Mouse (Mus musculus) liver, postnatal 0 days (tissue): ENCODE measurements around the gene Cd80. TPM values are rescaled to one million over a fixed set of nuclear protein-coding genes. Genes with fewer than 3 reads are reported as not detected.
"Not testable (repeated sequence)": the region's sequence is repeated elsewhere in the genome, so short reads cannot be mapped to it uniquely, and the experiment has no call there.

Experiments used
- ATAC-seq: fragments of 200-750 bp; cut with Nextera tagmentation; 2 replicates; pipeline ENCODE4 v1.8.0; 2017; ENCODE audit warnings: mild to moderate bottlenecking, moderate library complexity
- DNase-seq: peaks from one replicate; pipeline ENCODE4 v3.0.0-alpha.2; 2016
- H3K27ac ChIP-seq: fragments of 300-500 bp; sonication (generic); 2 replicates; pipeline ENCODE4 v1.5.1; 2014; ENCODE audit warnings: antibody characterized with exemption, moderate library complexity, mild to moderate bottlenecking, low read depth
- H3K27me3 ChIP-seq: fragments of 300-500 bp; sonication (generic); 2 replicates; pipeline ENCODE4 v1.6.1; 2014; ENCODE audit warnings: low read length, control low read depth, mixed read lengths; ENCODE audit not compliant: insufficient read depth
- H3K36me3 ChIP-seq: fragments of 300-500 bp; sonication (generic); replicated peaks from 2 replicates; pipeline ENCODE4 v1.6.1; 2014; ENCODE audit warnings: mild to moderate bottlenecking, control low read depth, low read length, moderate library complexity, mixed read lengths; ENCODE audit not compliant: insufficient read depth
- H3K4me1 ChIP-seq: fragments of 300-500 bp; sonication (generic); 2 replicates; pipeline ENCODE4 v1.6.1; 2014; ENCODE audit warnings: antibody characterized with exemption, mild to moderate bottlenecking, control low read depth; ENCODE audit not compliant: insufficient read depth
- H3K4me2 ChIP-seq: fragments of 300-500 bp; sonication (generic); 2 replicates; pipeline ENCODE4 v1.6.1; 2014; ENCODE audit warnings: low read depth, mild to moderate bottlenecking, low read length, moderate library complexity, mixed read lengths
- H3K4me3 ChIP-seq: fragments of 300-500 bp; sonication (generic); 2 replicates; pipeline ENCODE4 v1.5.1; 2014; ENCODE audit warnings: low read depth, low read length
- H3K9ac ChIP-seq: fragments of 300-500 bp; sonication (generic); replicated peaks from 2 replicates; pipeline ENCODE4 v1.6.1; 2014; ENCODE audit warnings: mild to moderate bottlenecking, moderate library complexity
- H3K9me3 ChIP-seq: fragments of 300-500 bp; sonication (generic); 2 replicates; pipeline ENCODE4 v1.6.1; 2016; ENCODE audit warnings: mild to moderate bottlenecking, control low read depth, low read length, mixed read lengths
- CTCF ChIP-seq: sonication (generic); IDR thresholded peaks from 2 replicates; pipeline ENCODE4 v1.5.1; 2016; ENCODE audit warnings: antibody characterized with exemption, low read depth
- EP300 ChIP-seq: IDR thresholded peaks from 2 replicates; pipeline ENCODE4 v1.6.1; 2016; ENCODE audit warnings: antibody characterized with exemption, low read depth, mild to moderate bottlenecking
- WGBS: fragments of 180-500 bp; shearing (Covaris S2); extraction: QIAGEN DNeasy Blood & Tissue Kit; methylation state at CpG from one replicate; pipeline ENCODE4 v1.1.7; 2014; ENCODE audit not compliant: insufficient replicate concordance; 5-methylcytosine and 5-hydroxymethylcytosine counted together
- polyA plus RNA-seq: library from polyadenylated mRNA; unstranded; fragments of >200 nt; fragmentation: Nextera tagmentation; extraction: Ambion mirVana; gene quantifications from 2 replicates; pipeline ENCODE4 v1.2.1, GENCODE M21; 2015

The Cd80 gene
- polyA plus RNA-seq, 1 experiment from 2014 or later: 0.15 TPM

- no peaks in the 10 kb centered on the region for H3K4me1 ChIP-seq
- TF ChIP-seq EP300 (no peak), CTCF (no peak)
- no peaks in the 10 kb centered on the region for H3K9me3 ChIP-seq
- no peaks in the 10 kb centered on the region for H3K27me3 ChIP-seq
- no peak overlapping the region for H3K4me3 ChIP-seq
- no peak overlapping the region for H3K4me2 ChIP-seq
- WGBS: 67% methylated on average over 1 of the region's 1 CpGs
- DNase-seq (no peak), ATAC-seq (no peak)
- H3K36me3 ChIP-seq: no peaks in the 10 kb centered on the region
- H3K27ac ChIP-seq: no peak overlapping the region
- H3K9ac ChIP-seq: no peak overlapping the region
Measured at GRCm38 (mm10) chr16:38439190-38439589, 16.2 kb upstream of the Cd80 start.

GRCm38 (mm10) chr16:38440403-38440802, 15.0 kb upstream of the Cd80 start:
- 77% methylated on average over 6 of the region's 6 CpGs for WGBS
- H3K27ac ChIP-seq: no peak overlapping the region
- peaks cover 7% of the 10 kb centered on the region for H3K36me3 ChIP-seq
- no peak for DNase-seq
- no peak overlapping the region for H3K9ac ChIP-seq
- no peaks in the 10 kb centered on the region for H3K4me1 ChIP-seq
- H3K4me2 ChIP-seq: no peak overlapping the region
- H3K9me3 ChIP-seq: no peaks in the 10 kb centered on the region
- no peak overlapping the region for H3K4me3 ChIP-seq
- ATAC-seq: no peak
- no peak for TF ChIP-seq CTCF
- no peak for TF ChIP-seq EP300
- no peaks in the 10 kb centered on the region for H3K27me3 ChIP-seq

GRCm38 (mm10) chr16:38441611-38442010, 13.8 kb upstream of the Cd80 start:
- TF ChIP-seq CTCF (no peak), EP300 (no peak)
- no peaks in the 10 kb centered on the region for H3K4me1 ChIP-seq
- H3K4me3 ChIP-seq: no peak overlapping the region
- no peak overlapping the region for H3K4me2 ChIP-seq
- no peak overlapping the region for H3K9ac ChIP-seq
- WGBS: 75% methylated on average over 5 of the region's 5 CpGs
- H3K27ac ChIP-seq: no peak overlapping the region
- no peaks in the 10 kb centered on the region for H3K9me3 ChIP-seq
- H3K36me3 ChIP-seq: peaks cover 16% of the 10 kb centered on the region
- ATAC-seq (no peak), DNase-seq (no peak)
- no peaks in the 10 kb centered on the region for H3K27me3 ChIP-seq

- TF ChIP-seq CTCF: no peak
- Histone ChIP-seq H3K9me3 (no peaks in the 10 kb centered on the region), H3K4me3 (no peak overlapping the region), H3K27ac (no peak overlapping the region), H3K27me3 (no peaks in the 10 kb centered on the region), H3K9ac (no peak overlapping the region), H3K4me1 (no peaks in the 10 kb centered on the region), H3K4me2 (no peak overlapping the region), H3K36me3 (peaks cover 20% of the 10 kb centered on the region)
- DNase-seq (no peak), ATAC-seq (no peak)
- WGBS: 76% methylated on average over 8 of the region's 8 CpGs
Measured at GRCm38 (mm10) chr16:38442216-38442615, 13.1 kb upstream of the Cd80 start.

- Histone ChIP-seq H3K4me3 (no peak overlapping the region), H3K27ac (no peak overlapping the region), H3K4me1 (no peaks in the 10 kb centered on the region), H3K27me3 (no peaks in the 10 kb centered on the region), H3K9me3 (no peaks in the 10 kb centered on the region), H3K36me3 (peaks cover 29% of the 10 kb centered on the region), H3K9ac (no peak overlapping the region), H3K4me2 (no peak overlapping the region)
- ATAC-seq (no peak), DNase-seq (no peak)
- 90% methylated on average over 7 of the region's 7 CpGs for WGBS
- TF ChIP-seq CTCF (no peak), EP300 (no peak)
Measured at GRCm38 (mm10) chr16:38443721-38444464, 11.5 kb upstream of the Cd80 start.

GRCm38 (mm10) chr16:38445046-38445445, 10.3 kb upstream of the Cd80 start:
- DNase-seq: no peak
- Histone ChIP-seq H3K9ac (no peak overlapping the region), H3K27ac (no peak overlapping the region), H3K4me1 (peaks cover under 1% of the 10 kb centered on the region), H3K9me3 (no peaks in the 10 kb centered on the region), H3K4me3 (no peak overlapping the region), H3K27me3 (no peaks in the 10 kb centered on the region), H3K36me3 (peaks cover 29% of the 10 kb centered on the region), H3K4me2 (no peak overlapping the region)
- 73% methylated on average over 1 of the region's 1 CpGs for WGBS
- TF ChIP-seq CTCF: no peak
- no peak for TF ChIP-seq EP300
- no peak for ATAC-seq

- Histone ChIP-seq H3K27ac (no peak overlapping the region), H3K9me3 (no peaks in the 10 kb centered on the region), H3K4me1 (peaks cover 5% of the 10 kb centered on the region), H3K4me2 (no peak overlapping the region), H3K36me3 (peaks cover 29% of the 10 kb centered on the region), H3K9ac (no peak overlapping the region), H3K27me3 (no peaks in the 10 kb centered on the region), H3K4me3 (no peak overlapping the region)
- ATAC-seq (no peak), DNase-seq (no peak)
- no peak for TF ChIP-seq EP300
- WGBS: 91% methylated on average over 20 of the region's 20 CpGs
Measured at GRCm38 (mm10) chr16:38445576-38445975, 9.8 kb upstream of the Cd80 start.

GRCm38 (mm10) chr16:38446141-38446540, 9.2 kb upstream of the Cd80 start:
- DNase-seq, H3K4me3 ChIP-seq, H3K9me3 ChIP-seq, H3K4me1 ChIP-seq, ATAC-seq, H3K4me2 ChIP-seq, H3K27me3 ChIP-seq, H3K9ac ChIP-seq, H3K27ac ChIP-seq: not testable (repeated sequence)
- WGBS: 79% methylated on average over 2 of the region's 2 CpGs
- peaks cover 29% of the 10 kb centered on the region for H3K36me3 ChIP-seq
